Mouse (Mus musculus) liver, adult 2 months (tissue): ENCODE data around the gene Map2k1.

Source experiments
- CTCF ChIP-seq: fragments of 200-500 bp; IDR thresholded peaks from 2 replicates; pipeline ENCODE4 v1.5.1; 2011; ENCODE audit warnings: low read depth, low read length, control low read depth
- POLR2A ChIP-seq: fragments of 200-500 bp; IDR thresholded peaks from 2 replicates; pipeline ENCODE4 v1.6.1; 2011; ENCODE audit warnings: low read length, control low read depth; ENCODE audit not compliant: insufficient read depth; ENCODE audit errors: extremely low read depth

DNA sequence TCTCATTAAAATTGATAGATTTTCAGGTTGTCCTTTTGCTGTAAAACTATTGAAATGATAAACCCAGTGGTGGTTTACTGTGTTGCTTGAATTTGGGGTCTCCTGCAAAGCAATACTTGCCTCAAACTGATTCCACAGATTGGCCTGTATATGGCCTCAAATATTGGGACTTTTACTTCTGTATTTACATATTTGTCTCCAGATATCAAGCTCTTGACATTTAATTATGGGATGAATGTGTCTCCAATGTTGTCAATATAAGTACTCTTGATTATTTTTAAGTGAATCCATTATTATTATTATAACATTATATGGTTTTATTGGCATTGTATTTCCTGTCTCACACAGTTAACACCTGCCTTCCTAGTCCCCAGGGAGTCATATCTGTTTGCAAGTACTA is 79.1 kb downstream of the Map2k1 start:
- TF ChIP-seq CTCF, result no peak
- no peak for TF ChIP-seq POLR2A
